In the genomic region with DNA sequence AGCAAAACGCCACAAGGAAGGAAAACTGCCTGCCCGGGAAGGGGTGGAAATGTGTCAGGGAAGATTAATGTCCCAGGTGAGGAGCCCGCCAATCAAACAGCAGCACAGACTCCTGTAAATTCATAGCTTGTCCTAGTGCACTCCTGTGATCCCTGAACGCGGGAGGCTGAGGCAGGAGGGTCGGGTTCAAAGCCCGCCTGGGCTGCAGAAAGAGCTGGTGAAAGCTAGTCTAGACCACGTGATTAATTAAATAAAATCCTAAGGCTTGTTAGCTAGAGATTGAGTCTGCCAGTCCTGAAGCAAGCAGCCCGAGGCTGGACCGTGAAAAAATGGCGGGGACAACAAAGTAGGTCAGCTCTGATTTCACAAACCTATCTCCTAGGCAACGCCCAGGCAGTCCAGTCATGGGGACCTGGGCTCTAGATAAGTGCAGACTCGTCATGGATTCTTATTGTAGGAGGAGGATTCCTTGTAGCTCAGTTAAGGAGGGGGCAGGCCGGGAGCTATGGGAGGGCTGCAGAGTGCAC, we compare ENCODE assay signal across 8 mouse cellular contexts. TPM values are rescaled to one million over a fixed set of nuclear protein-coding genes. Genes with fewer than 3 reads are reported as not detected.
DNase-seq lines count a peak whose midpoint lies in the region; ATAC-seq and TF ChIP-seq lines count a peak whose summit lies in the region.

No protein-coding gene starts in this region.

- H3K4me2 ChIP-seq in heart, embryonic 15.5 days = peak overlapping the region; percentile 55
- H3K4me2 ChIP-seq in midbrain, postnatal 0 days (ENCODE audit: low read depth, low read length, poor library complexity, severe bottlenecking) = peak overlapping the region; percentile 43

- H3K9me3 ChIP-seq in heart, embryonic 15.5 days (replicated peaks) = no peaks in the 10 kb centered on the region
- H3K9me3 ChIP-seq in midbrain, postnatal 0 days (ENCODE audit: low read length) = no peaks in the 10 kb centered on the region

- H3K9ac ChIP-seq in heart, embryonic 15.5 days = 0 out of 2 replicates have a peak overlapping the region, but pooled peaks have one; percentile 5
- no peak overlapping the region for H3K9ac ChIP-seq in midbrain, postnatal 0 days (replicated peaks; ENCODE audit: low read length, poor library complexity, severe bottlenecking)

- H3K27ac ChIP-seq in left cerebral cortex, adult 2 months = peak overlapping the region; percentile 86
- H3K27ac ChIP-seq in brown adipose tissue, adult 24 weeks (replicated peaks; ENCODE audit: low read depth, low read length) = no peak overlapping the region
- H3K27ac ChIP-seq in heart, embryonic 15.5 days = peak overlapping the region; percentile 80
- H3K27ac ChIP-seq in midbrain, postnatal 0 days (ENCODE audit: low read depth, low read length) = peak overlapping the region; percentile 32; the same call in 1 of the 2 replicates

- no peaks in the 10 kb centered on the region for H3K27me3 ChIP-seq in heart, embryonic 15.5 days
- no peaks in the 10 kb centered on the region for H3K27me3 ChIP-seq in midbrain, postnatal 0 days (ENCODE audit: insufficient read depth, low read length)

- peaks cover 7% of the 10 kb centered on the region; the same call in 1 of the 2 replicates for H3K4me1 ChIP-seq in brown adipose tissue, adult 24 weeks (ENCODE audit: control insufficient read depth, insufficient read depth, insufficient read length, low read length)
- peaks cover 27% of the 10 kb centered on the region for H3K4me1 ChIP-seq in heart, embryonic 15.5 days (replicated peaks)
- peaks cover 3% of the 10 kb centered on the region; the same call in 1 of the 2 replicates for H3K4me1 ChIP-seq in midbrain, postnatal 0 days (ENCODE audit: insufficient read depth, low read length)

- WGBS in heart, embryonic 15.5 days = 37% methylated on average over 14 of the region's 14 CpGs
- WGBS in midbrain, postnatal 0 days = 36% methylated on average over 14 of the region's 14 CpGs

- TF ChIP-seq CTCF in left cerebral cortex, adult 2 months (IDR thresholded peaks at IDR 0.05) = no peak
- TF ChIP-seq CTCF in midbrain, postnatal 0 days (IDR thresholded peaks at IDR 0.05) = no peak

- peak; percentile 32 to 54 for DNase-seq in left cerebral cortex, adult 2 months (ENCODE audit: extremely low spot score in 1 of 2, low spot score in 2 of 2)
- DNase-seq in left cerebral cortex, adult 11 months (ENCODE audit: low spot score) = no peak
- peak; percentile 53 to 56 for DNase-seq in left cerebral cortex, postnatal 36 days (ENCODE audit: low spot score in 2 of 2)
- peak; percentile 40 for DNase-seq in midbrain, postnatal 0 days (ENCODE audit: low spot score)
- DNase-seq in layer of hippocampus, adult 9-11 months = no peak
- no peak for DNase-seq in B cell, adult 2 months

- H3K4me3 ChIP-seq in left cerebral cortex, adult 2 months = peak overlapping the region; percentile 27; the same call in 1 of the 2 replicates
- H3K4me3 ChIP-seq in brown adipose tissue, adult 24 weeks (ENCODE audit: insufficient read depth, low read depth, low read length) = peak overlapping the region; percentile 62
- peak overlapping the region; percentile 35 for H3K4me3 ChIP-seq in heart, embryonic 15.5 days
- H3K4me3 ChIP-seq in midbrain, postnatal 0 days (ENCODE audit: low read depth, low read length) = peak overlapping the region; percentile 16; the same call in 1 of the 2 replicates

- H3K36me3 ChIP-seq in heart, embryonic 15.5 days = no peaks in the 10 kb centered on the region
- H3K36me3 ChIP-seq in midbrain, postnatal 0 days (ENCODE audit: insufficient read depth, low read length) = no peaks in the 10 kb centered on the region

- ATAC-seq in heart, embryonic 15.5 days (replicated peaks; ENCODE audit: insufficient number of reproducible peaks, insufficient read depth, low FRiP score, low read depth) = peak; percentile 43; the same call in 1 of the 2 replicates
- ATAC-seq in midbrain, postnatal 0 days (ENCODE audit: low FRiP score) = peak; percentile 81

- intact Hi-C loops in left cerebral cortex, adult 2 months (cut with DNase I) = loop anchor here (1.0 to 2.0 kb wide), 3 partner anchors 37 to 87 kb away; partner anchors contain the start of gene Sept11
- intact Hi-C loops in left cerebral cortex, postnatal 36 days (cut with DNase I) = loop anchor here (2.0 to 10.0 kb wide), 2 partner anchors 87 to 129 kb away; partner anchors contain the start of gene Sept11

RNA-seq across cellular contexts. Expression of gene Sowahb, which starts 38.9 kb away (rescaled TPM):
- 10 to 100 TPM; 24.2 to 26.4 TPM for total RNA-seq in left cerebral cortex, adult 2 months (2021)
- not detected in 2 replicates for polyA plus RNA-seq in brown adipose tissue, adult 24 weeks (2012; ENCODE audit: insufficient read depth, insufficient read length, missing spikeins)
- 0.09 and 0.25 TPM in 2 replicates for polyA plus RNA-seq in heart, embryonic 15.5 days (2015; fragmentation: Nextera tagmentation; extraction: Ambion mirVana)
- total RNA-seq in left cerebral cortex, postnatal 36 days (2021) = 10 to 100 TPM; 17.7 to 22.5 TPM
- 0.14 and 0.16 TPM in 2 replicates for total RNA-seq in midbrain, postnatal 0 days (2014; rRNA removed)
- 0.06 TPM in 1 of 2 replicates, not detected in the other for polyA plus RNA-seq in midbrain, postnatal 0 days (2015; fragmentation: Nextera tagmentation; extraction: Ambion mirVana)

Comparison
In these comparisons a context has a peak if more than half of its experiments do, and no peak if none do; other contexts are left out.
1. DNase-seq: peak in left cerebral cortex, adult 2 months (2 of 2), left cerebral cortex, postnatal 36 days (2 of 2) and midbrain, postnatal 0 days (single experiment); none in left cerebral cortex, adult 11 months (single experiment), layer of hippocampus, adult 9-11 months (single experiment) and B cell, adult 2 months (0 of 2).
2. RNA of gene Sowahb, which starts 38.9 kb away (total RNA-seq): 24.2 to 26.4 TPM in left cerebral cortex, adult 2 months and 17.7 to 22.5 TPM in left cerebral cortex, postnatal 36 days; 0.14 to 0.16 TPM in midbrain, postnatal 0 days; every median in the first group is over 10 times any median in the second.
3. Peak in every context shown above with its lines, with median percentiles within 50 percentile points of each other: H3K4me3 ChIP-seq.